Mouse (Mus musculus) ovary, adult 18-20 months (tissue): Measurements from ENCODE around the gene Gm4559.
A peak's percentile ranks its signal among the peaks of the same experiment; 100 is the strongest.
"Not testable (repeated sequence)": the region's sequence is repeated elsewhere in the genome, so short reads cannot be mapped to it uniquely, and the experiment has no call there.

ENCODE experiments used
- DNase-seq: peaks from one replicate; pipeline ENCODE4 v3.0.0; 2022; ENCODE audit warnings: low spot score, mixed read lengths

The Gm4559 gene

GRCm38 (mm10) chr7:142274263-142274662 lies at the start of gene Gm4559:
Gene Gm4559 (minus strand): TSS chr7:142274363.
- not testable (repeated sequence) for DNase-seq

GRCm38 (mm10) chr7:142323396-142324117 lies 49.4 kb upstream of the Gm4559 start:
- no peak for DNase-seq

- no peak for DNase-seq
Measured at GRCm38 (mm10) chr7:142322641-142323040, 48.5 kb upstream of the Gm4559 start.

- not testable (repeated sequence) for DNase-seq
Measured at GRCm38 (mm10) chr7:142321637-142322306, 47.6 kb upstream of the Gm4559 start.

- DNase-seq = no peak
Measured at GRCm38 (mm10) chr7:142320906-142321305, 46.7 kb upstream of the Gm4559 start.

- DNase-seq = no peak
Measured at GRCm38 (mm10) chr7:142319124-142319523, 45.0 kb upstream of the Gm4559 start.

- DNase-seq = no peak
Measured at GRCm38 (mm10) chr7:142317216-142317615, 43.1 kb upstream of the Gm4559 start.

- no peak for DNase-seq
Measured at GRCm38 (mm10) chr7:142316558-142316957, 42.4 kb upstream of the Gm4559 start.

GRCm38 (mm10) chr7:142314600-142315285 lies 40.6 kb upstream of the Gm4559 start:
- no peak for DNase-seq

- not testable (repeated sequence) for DNase-seq
Measured at GRCm38 (mm10) chr7:142303929-142304328, 29.8 kb upstream of the Gm4559 start.

- DNase-seq = no peak
Measured at GRCm38 (mm10) chr7:142303249-142303648, 29.1 kb upstream of the Gm4559 start, which contains the start of gene Krtap5-4. Gene Krtap5-4 (plus strand): TSS chr7:142303549.

- DNase-seq = not testable (repeated sequence)
Measured at GRCm38 (mm10) chr7:142297018-142297417, 22.9 kb upstream of the Gm4559 start, which contains the start of gene Krtap5-1. Gene Krtap5-1 (minus strand): TSS chr7:142297118.

- DNase-seq = peak; percentile 21
Measured at GRCm38 (mm10) chr7:142296108-142296507, 21.9 kb upstream of the Gm4559 start.

- DNase-seq = no peak
Measured at GRCm38 (mm10) chr7:142295418-142295817, 21.3 kb upstream of the Gm4559 start.

- not testable (repeated sequence) for DNase-seq
Measured at GRCm38 (mm10) chr7:142293851-142294250, 19.7 kb upstream of the Gm4559 start.

GRCm38 (mm10) chr7:142285910-142286612 lies 11.9 kb upstream of the Gm4559 start:
- not testable (repeated sequence) for DNase-seq

- peak; percentile 21 for DNase-seq
Measured at GRCm38 (mm10) chr7:142285130-142285835, 11.1 kb upstream of the Gm4559 start.

GRCm38 (mm10) chr7:142284615-142285080 lies 10.5 kb upstream of the Gm4559 start:
- peak; percentile 81 for DNase-seq

- peak; percentile 51 for DNase-seq
Measured at GRCm38 (mm10) chr7:142284023-142284591, 9.9 kb upstream of the Gm4559 start.

GRCm38 (mm10) chr7:142282847-142283246 lies 8.7 kb upstream of the Gm4559 start:
- DNase-seq = peak; percentile 60

- not testable (repeated sequence) for DNase-seq
Measured at GRCm38 (mm10) chr7:142279291-142279690, 5.1 kb upstream of the Gm4559 start.
